Mouse (Mus musculus): Measurements from ENCODE around the gene Armc10.

The Armc10 gene

DNA sequence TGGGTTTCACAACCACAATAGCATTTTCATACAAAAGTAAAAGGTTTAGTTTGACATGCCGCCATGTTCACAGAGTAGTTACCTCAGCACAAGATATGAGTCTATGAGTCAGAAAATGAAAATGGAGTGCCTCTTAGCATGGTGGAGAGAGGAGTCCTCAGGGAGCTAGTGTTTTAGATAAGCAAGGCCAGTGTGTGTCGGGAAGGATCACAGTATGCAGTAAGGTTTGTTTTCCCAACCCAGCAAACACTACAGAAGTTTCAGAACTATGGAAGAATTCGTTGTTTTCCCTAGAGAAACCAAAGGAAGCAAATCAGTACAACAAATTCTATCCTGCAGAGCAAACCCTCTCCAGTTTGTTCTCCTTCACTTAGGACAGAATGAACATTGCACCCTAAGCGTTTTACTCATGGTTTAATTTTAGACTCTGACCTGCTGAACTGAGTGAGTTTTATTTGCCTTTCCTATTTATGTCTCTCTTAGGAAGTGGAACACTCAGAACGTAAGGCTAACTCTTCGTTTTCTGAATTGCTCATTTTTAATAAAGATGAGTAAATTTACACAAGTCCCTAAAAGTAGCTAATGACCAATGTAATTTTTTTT, 57.4 kb downstream of the Armc10 start:
- DNase-seq: peak; percentile 83

DNA sequence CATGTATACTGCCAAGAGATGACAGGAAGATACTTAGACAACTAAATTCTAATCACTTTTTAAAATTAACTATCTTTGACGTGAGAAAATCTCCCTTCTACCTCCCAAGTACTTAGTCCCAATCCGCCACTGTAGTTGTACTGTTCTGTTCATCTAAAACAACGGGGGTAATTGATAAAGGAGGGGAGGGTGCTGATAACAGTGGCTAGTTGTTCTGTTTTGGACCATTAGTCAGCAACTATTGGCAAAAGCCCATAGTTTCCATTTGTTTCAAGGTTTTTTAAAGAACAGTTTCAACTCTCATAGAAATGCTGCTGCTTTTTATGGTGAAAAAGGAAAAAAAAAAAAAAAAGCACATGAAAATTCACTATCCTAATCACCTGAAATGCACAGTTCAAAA, 58.1 kb downstream of the Armc10 start:
- no peak for DNase-seq

DNA sequence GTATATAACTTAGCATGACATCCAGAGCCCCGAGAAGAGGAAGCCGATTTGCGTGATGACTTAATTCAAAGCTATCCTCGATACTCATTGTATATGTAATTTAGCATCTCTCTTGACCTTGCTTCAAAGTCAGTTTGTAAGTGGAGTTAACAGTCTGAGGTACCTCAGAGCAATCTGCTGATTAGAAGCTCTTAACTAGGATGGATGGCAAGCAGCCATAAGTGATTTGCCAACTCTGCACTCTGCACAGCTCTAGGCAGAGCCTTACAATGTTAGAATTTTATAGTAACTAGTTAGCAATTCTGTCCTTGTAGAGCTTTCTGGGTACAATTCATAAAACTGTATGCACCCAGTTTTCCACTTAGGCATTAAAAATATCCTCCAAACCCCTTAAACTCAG, 60.9 kb downstream of the Armc10 start:
- DNase-seq: peak; percentile 60

DNA sequence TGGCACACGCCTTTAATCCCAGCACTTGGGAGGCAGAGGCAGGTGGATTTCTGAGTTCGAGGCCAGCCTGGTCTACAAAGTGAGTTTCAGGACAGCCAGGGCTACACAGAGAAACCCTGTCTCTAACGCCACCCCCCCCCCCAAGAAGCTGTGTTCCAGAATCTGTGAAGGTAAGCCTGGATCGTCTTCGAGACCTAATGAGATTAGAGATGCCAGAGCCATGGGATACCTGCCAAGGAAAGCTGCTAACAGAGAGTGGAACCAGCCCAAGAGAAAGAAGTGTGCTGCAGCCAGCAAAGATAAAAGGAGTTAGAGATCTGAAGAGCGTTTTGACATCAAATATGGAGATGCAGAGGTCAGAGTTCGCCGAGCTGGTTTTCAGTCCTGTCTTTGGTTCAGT, 62.4 kb downstream of the Armc10 start:
- DNase-seq: peak; percentile 65
